Mouse (Mus musculus): ENCODE data around the gene Mdm4. TPM values are rescaled to one million over a fixed set of nuclear protein-coding genes. Genes with fewer than 3 reads are reported as not detected.
A peak's percentile ranks its signal among the peaks of the same experiment; 100 is the strongest.

The Mdm4 gene
- polyA plus RNA-seq, 1 experiment, result 147 TPM

DNA sequence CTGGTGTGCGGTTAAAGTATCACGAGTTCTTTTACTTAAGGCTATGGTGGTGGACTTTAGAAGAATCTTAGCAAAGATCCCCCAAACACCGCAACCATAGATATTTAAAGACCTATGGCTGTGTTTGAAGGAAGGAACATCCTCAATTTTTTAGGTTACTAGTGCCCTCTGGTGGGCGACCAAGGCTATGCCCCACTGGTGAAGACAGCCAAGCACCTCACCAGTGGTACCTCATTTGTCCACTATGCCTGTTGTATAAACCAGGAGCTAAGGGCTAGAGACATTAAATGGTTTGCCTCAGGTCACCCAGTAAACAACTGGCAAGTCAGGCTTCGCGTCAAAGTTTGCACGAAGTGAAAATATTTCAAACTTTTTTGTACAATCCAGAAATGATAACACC lies 47.6 kb downstream of the Mdm4 start:
- Histone ChIP-seq H3K27me3 (ENCODE audit: control insufficient read depth, insufficient read depth, low read length) (no peaks in the 10 kb centered on the region), H3K36me3 (ENCODE audit: control insufficient read depth, insufficient read depth, low read length) (peaks cover 22% of the 10 kb centered on the region), H3K27ac (ENCODE audit: control insufficient read depth, insufficient read depth, low read length) (no peak overlapping the region), H3K4me1 (replicated peaks; ENCODE audit: control insufficient read depth, insufficient read depth, low read length) (no peaks in the 10 kb centered on the region), H3K4me3 (ENCODE audit: control insufficient read depth, insufficient read depth, low read length) (no peak overlapping the region)
- peak; percentile 57 for DNase-seq
- TF ChIP-seq POLR2A (IDR thresholded peaks at IDR 0.05; ENCODE audit: control insufficient read depth, extremely low read depth, insufficient read depth, low read length, poor library complexity), result no peak
- TF ChIP-seq CTCF (IDR thresholded peaks at IDR 0.05; ENCODE audit: borderline replicate concordance, control insufficient read depth, extremely low read depth, insufficient read depth, low read length, poor library complexity), result no peak
- 79% methylated on average over 7 of the region's 7 CpGs for WGBS

DNA sequence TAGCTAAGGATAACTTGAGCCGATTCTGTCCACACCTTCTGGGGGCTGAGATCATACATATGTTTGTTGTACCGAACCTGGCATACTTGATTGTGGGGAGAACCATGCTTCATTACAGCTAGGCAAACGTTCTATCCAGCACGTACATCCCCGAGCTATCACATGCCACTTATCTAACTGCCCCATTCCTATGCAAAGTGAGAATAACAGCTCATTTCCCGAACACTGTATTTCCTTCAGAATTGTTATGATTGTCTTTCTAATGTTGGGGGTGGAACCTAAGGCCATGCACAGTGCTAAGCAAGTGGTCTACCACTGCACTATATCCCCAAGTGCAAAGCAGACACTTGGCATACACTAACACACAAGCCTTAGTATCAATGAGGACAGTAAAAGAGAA lies 49.1 kb downstream of the Mdm4 start:
- Histone ChIP-seq H3K27ac (ENCODE audit: control insufficient read depth, insufficient read depth, low read length) (no peak overlapping the region), H3K27me3 (ENCODE audit: control insufficient read depth, insufficient read depth, low read length) (no peaks in the 10 kb centered on the region), H3K4me3 (ENCODE audit: control insufficient read depth, insufficient read depth, low read length) (no peak overlapping the region), H3K4me1 (replicated peaks; ENCODE audit: control insufficient read depth, insufficient read depth, low read length) (no peaks in the 10 kb centered on the region), H3K36me3 (ENCODE audit: control insufficient read depth, insufficient read depth, low read length) (peaks cover 22% of the 10 kb centered on the region)
- WGBS, result 95% methylated on average over 6 of the region's 6 CpGs
- no peak for TF ChIP-seq POLR2A (IDR thresholded peaks at IDR 0.05; ENCODE audit: control insufficient read depth, extremely low read depth, insufficient read depth, low read length, poor library complexity)
- no peak for TF ChIP-seq CTCF (IDR thresholded peaks at IDR 0.05; ENCODE audit: borderline replicate concordance, control insufficient read depth, extremely low read depth, insufficient read depth, low read length, poor library complexity)
- DNase-seq, result no peak

DNA sequence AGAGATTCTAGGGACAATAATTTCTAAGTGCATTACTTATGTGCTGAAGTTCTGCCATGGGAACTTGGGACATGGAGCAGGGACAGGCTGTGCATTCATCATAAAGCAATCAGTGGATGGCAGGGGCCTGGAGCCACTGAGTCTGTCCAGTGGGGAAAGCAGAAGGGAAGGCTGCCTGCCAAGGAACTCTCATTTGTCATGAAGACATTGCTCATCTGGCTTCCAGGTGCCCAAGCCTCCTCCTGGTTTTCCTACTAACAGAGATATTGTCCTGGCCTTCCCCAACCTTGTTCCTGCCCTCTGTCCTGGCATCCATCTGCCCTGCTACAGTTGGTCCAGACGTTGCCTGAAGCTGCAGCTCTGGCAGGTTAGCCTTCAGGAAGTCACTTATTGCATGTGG lies 53.0 kb downstream of the Mdm4 start:
- H3K27ac ChIP-seq (ENCODE audit: control insufficient read depth, insufficient read depth, low read length), result no peak overlapping the region
- H3K4me3 ChIP-seq (ENCODE audit: control insufficient read depth, insufficient read depth, low read length), result no peak overlapping the region
- WGBS, result 63% methylated on average over 1 of the region's 1 CpGs
- no peak for DNase-seq
- no peaks in the 10 kb centered on the region for H3K27me3 ChIP-seq (ENCODE audit: control insufficient read depth, insufficient read depth, low read length)
- H3K4me1 ChIP-seq (replicated peaks; ENCODE audit: control insufficient read depth, insufficient read depth, low read length), result no peaks in the 10 kb centered on the region
- H3K36me3 ChIP-seq (ENCODE audit: control insufficient read depth, insufficient read depth, low read length), result 0 out of 2 replicates have a peak, but pooled peaks cover 4% of the 10 kb centered on the region
- TF ChIP-seq CTCF (IDR thresholded peaks at IDR 0.05; ENCODE audit: borderline replicate concordance, control insufficient read depth, extremely low read depth, insufficient read depth, low read length, poor library complexity) (no peak), POLR2A (IDR thresholded peaks at IDR 0.05; ENCODE audit: control insufficient read depth, extremely low read depth, insufficient read depth, low read length, poor library complexity) (no peak)

DNA sequence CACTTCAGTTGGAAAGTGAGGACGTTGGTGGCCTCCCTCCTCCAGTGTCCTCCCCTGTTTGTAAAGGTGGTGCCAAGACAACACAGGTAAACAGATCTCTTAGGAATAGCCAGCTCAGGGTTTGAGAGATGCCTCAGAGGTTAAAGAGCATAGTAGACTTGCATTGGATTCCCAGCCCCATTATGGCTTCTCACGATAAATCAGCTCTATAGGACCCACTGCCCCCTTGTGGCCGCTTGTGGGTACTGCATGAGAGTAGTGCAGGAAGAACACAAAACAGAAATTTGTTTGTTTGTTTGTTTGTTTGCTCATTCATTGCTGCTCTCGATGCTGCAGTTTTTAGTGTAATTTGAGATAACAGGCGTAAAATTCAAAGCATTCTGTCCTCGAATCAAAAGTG lies 61.7 kb downstream of the Mdm4 start:
- peak; percentile 66 for DNase-seq
- no peaks in the 10 kb centered on the region for H3K4me1 ChIP-seq (replicated peaks; ENCODE audit: control insufficient read depth, insufficient read depth, low read length)
- H3K4me3 ChIP-seq (ENCODE audit: control insufficient read depth, insufficient read depth, low read length), result no peak overlapping the region
- no peak overlapping the region for H3K27ac ChIP-seq (ENCODE audit: control insufficient read depth, insufficient read depth, low read length)
- H3K27me3 ChIP-seq (ENCODE audit: control insufficient read depth, insufficient read depth, low read length), result no peaks in the 10 kb centered on the region
- 29% methylated on average over 6 of the region's 6 CpGs for WGBS
- H3K36me3 ChIP-seq (ENCODE audit: control insufficient read depth, insufficient read depth, low read length), result no peaks in the 10 kb centered on the region
- TF ChIP-seq POLR2A (IDR thresholded peaks at IDR 0.05; ENCODE audit: control insufficient read depth, extremely low read depth, insufficient read depth, low read length, poor library complexity) (no peak), CTCF (IDR thresholded peaks at IDR 0.05; ENCODE audit: borderline replicate concordance, control insufficient read depth, extremely low read depth, insufficient read depth, low read length, poor library complexity) (no peak)

DNA sequence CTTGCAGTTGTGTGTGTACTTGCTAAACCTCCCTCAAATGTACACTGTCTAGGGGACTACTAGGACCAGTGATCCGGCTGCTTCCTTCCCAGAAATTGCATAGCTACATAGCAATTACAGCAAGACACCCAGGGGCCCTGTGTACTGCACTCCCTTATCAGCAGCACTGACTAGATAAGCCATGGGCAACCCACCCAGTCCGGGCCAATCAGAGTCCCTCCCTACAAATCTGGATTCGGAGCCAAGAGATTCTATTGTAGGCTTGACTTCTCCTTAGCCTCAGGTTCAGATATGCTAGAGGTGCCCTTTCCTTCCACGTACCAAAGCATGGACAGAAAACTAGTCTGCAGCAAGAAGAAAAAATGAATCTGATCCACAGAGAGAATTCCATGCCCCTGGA lies 65.7 kb downstream of the Mdm4 start:
- H3K36me3 ChIP-seq (ENCODE audit: control insufficient read depth, insufficient read depth, low read length), result no peaks in the 10 kb centered on the region
- no peak overlapping the region for H3K27ac ChIP-seq (ENCODE audit: control insufficient read depth, insufficient read depth, low read length)
- no peak overlapping the region for H3K4me3 ChIP-seq (ENCODE audit: control insufficient read depth, insufficient read depth, low read length)
- TF ChIP-seq POLR2A (IDR thresholded peaks at IDR 0.05; ENCODE audit: control insufficient read depth, extremely low read depth, insufficient read depth, low read length, poor library complexity), result no peak
- no peak for TF ChIP-seq CTCF (IDR thresholded peaks at IDR 0.05; ENCODE audit: borderline replicate concordance, control insufficient read depth, extremely low read depth, insufficient read depth, low read length, poor library complexity)
- no peaks in the 10 kb centered on the region for H3K27me3 ChIP-seq (ENCODE audit: control insufficient read depth, insufficient read depth, low read length)
- no peak for DNase-seq
- H3K4me1 ChIP-seq (replicated peaks; ENCODE audit: control insufficient read depth, insufficient read depth, low read length), result no peaks in the 10 kb centered on the region
- WGBS, result 89% methylated on average over 4 of the region's 4 CpGs

DNA sequence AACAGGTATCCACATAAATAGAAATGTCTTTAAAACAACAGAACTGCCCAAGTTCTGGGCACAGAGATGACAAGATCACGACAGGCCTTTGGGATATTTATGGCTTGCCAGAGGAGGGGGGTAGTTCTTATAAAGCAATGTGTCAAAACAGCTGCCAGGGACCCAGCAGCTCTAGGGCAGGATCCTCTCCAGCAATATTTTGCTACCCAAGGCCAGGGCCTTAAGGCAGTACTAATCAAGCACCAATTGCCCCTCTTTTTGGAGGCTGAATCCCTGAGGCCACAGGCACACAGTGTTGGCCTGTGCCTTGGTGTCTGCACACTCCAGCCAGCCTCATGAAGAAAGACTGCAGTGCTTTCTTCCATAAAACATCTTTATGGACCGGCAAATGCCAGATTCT lies 66.3 kb downstream of the Mdm4 start:
- Histone ChIP-seq H3K36me3 (ENCODE audit: control insufficient read depth, insufficient read depth, low read length) (no peaks in the 10 kb centered on the region), H3K27ac (ENCODE audit: control insufficient read depth, insufficient read depth, low read length) (no peak overlapping the region), H3K4me3 (ENCODE audit: control insufficient read depth, insufficient read depth, low read length) (no peak overlapping the region), H3K27me3 (ENCODE audit: control insufficient read depth, insufficient read depth, low read length) (no peaks in the 10 kb centered on the region), H3K4me1 (replicated peaks; ENCODE audit: control insufficient read depth, insufficient read depth, low read length) (no peaks in the 10 kb centered on the region)
- no peak for DNase-seq
- no peak for TF ChIP-seq CTCF (IDR thresholded peaks at IDR 0.05; ENCODE audit: borderline replicate concordance, control insufficient read depth, extremely low read depth, insufficient read depth, low read length, poor library complexity)
- TF ChIP-seq POLR2A (IDR thresholded peaks at IDR 0.05; ENCODE audit: control insufficient read depth, extremely low read depth, insufficient read depth, low read length, poor library complexity), result no peak
- WGBS, result 83% methylated on average over 2 of the region's 2 CpGs

DNA sequence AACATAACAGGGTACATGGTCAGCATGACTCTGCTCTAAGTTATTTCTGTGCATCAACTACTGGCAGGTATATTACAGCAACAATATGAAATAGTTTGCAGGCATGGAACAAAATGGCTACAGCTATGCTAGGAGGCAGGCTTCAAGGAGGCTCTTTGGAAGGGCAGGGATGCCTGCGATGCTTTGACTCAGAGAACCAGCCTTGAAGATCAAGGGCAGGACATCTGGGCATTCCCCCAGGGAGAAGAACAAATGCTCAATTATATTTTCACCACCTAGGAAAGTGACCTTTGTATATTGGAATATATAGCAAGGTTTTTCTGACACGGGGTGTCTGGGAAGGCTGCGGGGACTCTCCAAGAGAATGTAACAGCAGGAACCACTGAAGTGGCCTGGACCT lies 68.6 kb downstream of the Mdm4 start:
- no peaks in the 10 kb centered on the region for H3K36me3 ChIP-seq (ENCODE audit: control insufficient read depth, insufficient read depth, low read length)
- H3K4me3 ChIP-seq (ENCODE audit: control insufficient read depth, insufficient read depth, low read length), result no peak overlapping the region
- no peak overlapping the region for H3K27ac ChIP-seq (ENCODE audit: control insufficient read depth, insufficient read depth, low read length)
- WGBS, result 97% methylated on average over 3 of the region's 3 CpGs
- H3K4me1 ChIP-seq (replicated peaks; ENCODE audit: control insufficient read depth, insufficient read depth, low read length), result no peaks in the 10 kb centered on the region
- no peaks in the 10 kb centered on the region for H3K27me3 ChIP-seq (ENCODE audit: control insufficient read depth, insufficient read depth, low read length)
- no peak for DNase-seq
- TF ChIP-seq CTCF (IDR thresholded peaks at IDR 0.05; ENCODE audit: borderline replicate concordance, control insufficient read depth, extremely low read depth, insufficient read depth, low read length, poor library complexity) (no peak), POLR2A (IDR thresholded peaks at IDR 0.05; ENCODE audit: control insufficient read depth, extremely low read depth, insufficient read depth, low read length, poor library complexity) (no peak)

Data from thymus, adult 2 months (tissue).